8 mouse cellular contexts compared by ENCODE assay signal in the genomic region with DNA sequence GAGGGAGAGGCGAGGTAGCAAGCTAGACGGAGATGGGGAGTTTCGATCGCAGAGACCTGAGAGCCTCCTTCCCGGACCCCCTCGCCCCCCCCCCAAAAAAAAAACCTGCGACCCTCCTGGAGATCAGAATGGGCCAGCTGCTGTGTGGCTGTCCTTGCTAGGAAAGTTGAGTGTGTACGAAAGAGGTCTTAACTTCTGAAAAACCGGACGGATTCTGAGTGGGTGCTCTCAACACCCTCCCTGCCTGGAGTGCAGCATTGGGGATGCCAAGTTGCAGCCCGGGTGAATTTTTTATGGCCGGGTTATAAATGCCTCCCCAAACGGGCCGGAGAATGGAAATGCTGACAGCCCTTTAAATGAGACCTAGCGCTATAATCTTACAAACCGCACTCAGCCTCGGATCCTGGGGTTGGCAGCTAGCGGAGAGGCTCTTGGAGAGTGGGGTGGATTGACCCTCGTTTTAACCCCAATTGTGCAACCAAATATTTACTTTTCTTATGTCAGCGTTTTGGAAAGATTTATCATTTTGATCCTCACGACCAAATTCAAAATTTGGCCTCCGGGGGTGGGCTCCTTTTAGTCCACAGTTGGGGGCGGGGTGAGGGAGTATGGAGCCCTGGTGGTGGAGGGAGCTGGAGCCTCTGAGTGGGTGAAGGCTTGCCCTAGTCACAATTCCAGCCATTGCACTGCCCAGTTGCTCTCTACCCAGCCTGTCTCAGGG. TPM values are rescaled to one million over a fixed set of nuclear protein-coding genes. Genes with fewer than 3 reads are reported as not detected.
DNase-seq lines count a peak whose midpoint lies in the region; ATAC-seq lines count a peak whose summit lies in the region.

No protein-coding gene starts in this region.

- peaks cover 49% of the 10 kb centered on the region for H3K4me1 ChIP-seq in kidney, embryonic 15.5 days
- H3K4me1 ChIP-seq in hindbrain, embryonic 12.5 days: peaks cover 31% of the 10 kb centered on the region
- H3K4me1 ChIP-seq in lung, embryonic 15.5 days: peaks cover 57% of the 10 kb centered on the region

- 2% methylated on average over 23 of the region's 23 CpGs for WGBS in kidney, embryonic 15.5 days
- 2% methylated on average over 23 of the region's 23 CpGs for WGBS in hindbrain, embryonic 12.5 days
- WGBS in lung, embryonic 15.5 days: 1% methylated on average over 23 of the region's 23 CpGs

- no peak for ATAC-seq in kidney, embryonic 15.5 days (replicated peaks; ENCODE audit: low FRiP score)
- no peak for ATAC-seq in hindbrain, embryonic 12.5 days (ENCODE audit: low FRiP score)
- no peak for ATAC-seq in lung, embryonic 15.5 days (ENCODE audit: borderline replicate concordance, extremely low read depth, low FRiP score, low TSS enrichment)
- ATAC-seq in megakaryocyte, adult 5-6 weeks (ENCODE audit: poor library complexity, severe bottlenecking): no peak

- no peak for DNase-seq in kidney, adult 11 months
- DNase-seq in embryo, embryonic 11 days: peak; percentile 50
- DNase-seq in yolk sac, embryonic 10.5 days (ENCODE audit: low spot score): peak; percentile 14
- DNase-seq in gastrocnemius, postnatal 4 days (ENCODE audit: low spot score in 2 of 2): no peak

- peak overlapping the region; percentile 59 for H3K4me3 ChIP-seq in kidney, embryonic 15.5 days (replicated peaks)
- H3K4me3 ChIP-seq in hindbrain, embryonic 12.5 days: peak overlapping the region; percentile 73
- H3K4me3 ChIP-seq in lung, embryonic 15.5 days: peak overlapping the region; percentile 67

- no peak overlapping the region for H3K27ac ChIP-seq in kidney, embryonic 15.5 days
- no peak overlapping the region for H3K27ac ChIP-seq in hindbrain, embryonic 12.5 days
- peak overlapping the region; percentile 78; the same call in 1 of the 2 replicates for H3K27ac ChIP-seq in lung, embryonic 15.5 days

- peak overlapping the region; percentile 54 for H3K9ac ChIP-seq in kidney, embryonic 15.5 days
- peak overlapping the region; percentile 69; the same call in 1 of the 2 replicates for H3K9ac ChIP-seq in hindbrain, embryonic 12.5 days
- peak overlapping the region; percentile 67 for H3K9ac ChIP-seq in lung, embryonic 15.5 days

- peaks cover 58% of the 10 kb centered on the region for H3K27me3 ChIP-seq in kidney, embryonic 15.5 days
- peaks cover 47% of the 10 kb centered on the region for H3K27me3 ChIP-seq in hindbrain, embryonic 12.5 days
- H3K27me3 ChIP-seq in lung, embryonic 15.5 days: peaks cover 52% of the 10 kb centered on the region

- no peaks in the 10 kb centered on the region for H3K9me3 ChIP-seq in kidney, embryonic 15.5 days (replicated peaks)
- H3K9me3 ChIP-seq in hindbrain, embryonic 12.5 days (replicated peaks): no peaks in the 10 kb centered on the region
- H3K9me3 ChIP-seq in lung, embryonic 15.5 days: no peaks in the 10 kb centered on the region

- H3K36me3 ChIP-seq in kidney, embryonic 15.5 days: no peaks in the 10 kb centered on the region
- H3K36me3 ChIP-seq in hindbrain, embryonic 12.5 days: no peaks in the 10 kb centered on the region
- no peaks in the 10 kb centered on the region for H3K36me3 ChIP-seq in lung, embryonic 15.5 days

- peak overlapping the region; percentile 96 for H3K4me2 ChIP-seq in kidney, embryonic 15.5 days
- H3K4me2 ChIP-seq in hindbrain, embryonic 12.5 days (replicated peaks): peak overlapping the region; percentile 99
- H3K4me2 ChIP-seq in lung, embryonic 15.5 days: peak overlapping the region; percentile 83

RNA-seq across cellular contexts. Expression of gene Slit3, which starts 1.2 kb away (rescaled TPM):
- polyA plus RNA-seq in kidney, embryonic 15.5 days (2015; fragmentation: Nextera tagmentation; extraction: Ambion mirVana): 13.6 and 14.9 TPM in 2 replicates
- polyA plus RNA-seq in hindbrain, embryonic 12.5 days (2016; fragmentation: Nextera tagmentation; extraction: Ambion mirVana): 40.8 and 50.0 TPM in 2 replicates
- 17.9 and 21.4 TPM in 2 replicates for polyA plus RNA-seq in lung, embryonic 15.5 days (2015; fragmentation: Nextera tagmentation; extraction: Ambion mirVana)
- total RNA-seq in megakaryocyte, adult 5-6 weeks (2015): not detected in 2 replicates
- 0.04 and 0.33 TPM in 2 replicates for total RNA-seq in megakaryocyte, adult 5-6 weeks (2017)
- total RNA-seq in gastrocnemius, postnatal 4 days (2021): 10 to 100 TPM; 17.0 to 24.0 TPM

Comparison
In these comparisons a context has a peak if more than half of its experiments do, and no peak if none do; other contexts are left out.
1. DNase-seq: peak in embryo, embryonic 11 days (single experiment) and yolk sac, embryonic 10.5 days (single experiment); none in kidney, adult 11 months (single experiment) and gastrocnemius, postnatal 4 days (0 of 2).
2. Peak in every context shown above with its lines, with median percentiles within 50 percentile points of each other: H3K4me2 ChIP-seq, H3K4me3 ChIP-seq and H3K9ac ChIP-seq.